ENCODE assay signal across 7 mouse cellular contexts in the genomic region with DNA sequence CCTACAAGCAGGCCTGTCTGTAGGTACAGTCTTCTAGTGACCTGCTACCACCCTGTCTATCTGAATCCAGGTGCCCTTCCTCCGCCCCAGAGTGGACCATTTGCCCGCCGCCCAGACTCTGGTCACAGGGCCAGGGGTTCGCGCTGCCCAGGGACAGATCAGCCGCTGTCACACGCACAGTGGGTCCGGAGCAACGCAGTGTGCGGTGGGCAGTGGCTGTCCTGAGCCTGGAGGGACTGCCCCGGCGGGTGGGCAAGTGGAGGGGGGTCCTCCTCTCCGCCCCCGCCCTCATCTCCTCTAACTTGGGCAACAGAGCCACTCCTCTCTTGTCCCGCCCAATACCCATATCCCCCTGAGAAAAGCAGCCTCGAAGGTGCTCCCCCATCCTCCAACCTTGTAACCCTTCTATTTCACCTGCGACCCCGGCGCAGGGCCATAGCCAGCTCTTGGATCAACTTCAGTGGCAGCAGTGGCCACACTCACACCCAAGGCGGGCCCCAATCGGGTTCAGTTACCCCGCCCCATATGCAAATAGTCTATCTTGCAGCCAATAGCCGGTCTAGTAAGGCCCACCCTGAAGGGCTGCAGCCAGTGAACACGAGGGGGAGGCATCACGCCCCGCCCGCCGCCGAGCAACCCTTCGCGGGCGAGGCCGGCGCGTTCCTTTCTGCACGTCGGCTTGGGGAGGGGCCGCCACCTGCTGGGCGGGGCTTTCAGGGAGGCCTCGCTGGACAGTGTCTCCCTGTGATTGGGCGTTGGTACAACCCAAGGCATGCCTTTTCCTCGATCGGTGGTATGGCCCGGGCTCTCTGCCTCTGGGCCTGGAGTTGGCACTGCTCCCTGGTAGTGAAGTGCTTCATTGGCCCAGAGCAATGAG. TPM values are rescaled to one million over a fixed set of nuclear protein-coding genes. Genes with fewer than 3 reads are reported as not detected.
DNase-seq lines count a peak whose midpoint lies in the region; ATAC-seq and TF ChIP-seq lines count a peak whose summit lies in the region.

No protein-coding gene starts in this region.

- no peaks in the 10 kb centered on the region for H3K9me3 ChIP-seq in embryonic facial prominence, embryonic 12.5 days
- no peaks in the 10 kb centered on the region for H3K9me3 ChIP-seq in limb, embryonic 12.5 days
- H3K9me3 ChIP-seq in midbrain, embryonic 15.5 days = no peaks in the 10 kb centered on the region

- peak; percentile 95 for ATAC-seq in embryonic facial prominence, embryonic 12.5 days (ENCODE audit: insufficient number of reproducible peaks, insufficient read depth, low FRiP score, low TSS enrichment)
- peak; percentile 97 for ATAC-seq in limb, embryonic 12.5 days (ENCODE audit: insufficient number of reproducible peaks, insufficient read depth, low FRiP score, low TSS enrichment, low read depth)
- peak; percentile 96 for ATAC-seq in midbrain, embryonic 15.5 days (replicated peaks)

- peak; percentile 96 for DNase-seq in adrenal gland, postnatal 25 days
- peak; percentile 96 to 97 for DNase-seq in heart, adult 18-20 months
- peak; percentile 99 for DNase-seq in kidney, adult 2 months
- peak; percentile 73 to 89 for DNase-seq in spleen, adult 2 months (ENCODE audit: low read depth in 1 of 2, low spot score in 2 of 2)

- 3% methylated on average over 44 of the region's 44 CpGs for WGBS in embryonic facial prominence, embryonic 12.5 days
- WGBS in kidney, adult 2 months = 15% methylated on average over 44 of the region's 44 CpGs
- 5% methylated on average over 44 of the region's 44 CpGs for WGBS in limb, embryonic 12.5 days
- WGBS in midbrain, embryonic 15.5 days = 3% methylated on average over 44 of the region's 44 CpGs
- 23% methylated on average over 44 of the region's 44 CpGs for WGBS in spleen, adult 2 months

- TF ChIP-seq CTCF in kidney, adult 2 months (conservative IDR thresholded peaks at IDR 0.05; ENCODE audit: insufficient read depth, insufficient read length, low read depth, low read length) = no peak
- no peak for TF ChIP-seq CTCF in spleen, adult 2 months (IDR thresholded peaks at IDR 0.05; ENCODE audit: extremely low read depth, insufficient read depth, insufficient read length, insufficient replicate concordance)

- TF ChIP-seq POLR2A in kidney, adult 2 months (IDR thresholded peaks at IDR 0.05; ENCODE audit: low read depth, low read length) = no peak
- no peak for TF ChIP-seq POLR2A in spleen, adult 2 months (IDR thresholded peaks at IDR 0.05; ENCODE audit: low read depth, low read length)

- no peaks in the 10 kb centered on the region for H3K27me3 ChIP-seq in embryonic facial prominence, embryonic 12.5 days
- H3K27me3 ChIP-seq in kidney, adult 2 months (replicated peaks; ENCODE audit: control insufficient read depth, insufficient read depth, low read length) = no peaks in the 10 kb centered on the region
- no peaks in the 10 kb centered on the region for H3K27me3 ChIP-seq in limb, embryonic 12.5 days
- no peaks in the 10 kb centered on the region for H3K27me3 ChIP-seq in midbrain, embryonic 15.5 days (replicated peaks)
- no peaks in the 10 kb centered on the region for H3K27me3 ChIP-seq in spleen, adult 2 months (ENCODE audit: control insufficient read depth, insufficient read depth, low read length)

- H3K27ac ChIP-seq in embryonic facial prominence, embryonic 12.5 days = peak overlapping the region; percentile 90
- 0 out of 2 replicates have a peak overlapping the region, but pooled peaks have one; percentile 12 for H3K27ac ChIP-seq in kidney, adult 2 months (ENCODE audit: insufficient read depth, low read depth, low read length)
- peak overlapping the region; percentile 87 for H3K27ac ChIP-seq in limb, embryonic 12.5 days
- H3K27ac ChIP-seq in midbrain, embryonic 15.5 days = peak overlapping the region; percentile 74
- no peak overlapping the region for H3K27ac ChIP-seq in spleen, adult 2 months (ENCODE audit: insufficient read depth, low read length)

- peaks cover 29% of the 10 kb centered on the region for H3K4me1 ChIP-seq in embryonic facial prominence, embryonic 12.5 days
- H3K4me1 ChIP-seq in kidney, adult 2 months (ENCODE audit: control insufficient read depth, insufficient read depth, low read length) = peaks cover 9% of the 10 kb centered on the region
- peaks cover 27% of the 10 kb centered on the region for H3K4me1 ChIP-seq in limb, embryonic 12.5 days (replicated peaks)
- H3K4me1 ChIP-seq in midbrain, embryonic 15.5 days = peaks cover 26% of the 10 kb centered on the region
- peaks cover 13% of the 10 kb centered on the region; the same call in 1 of the 2 replicates for H3K4me1 ChIP-seq in spleen, adult 2 months (ENCODE audit: control insufficient read depth, insufficient read depth, insufficient read length)

- peak overlapping the region; percentile 95 for H3K4me2 ChIP-seq in embryonic facial prominence, embryonic 12.5 days (replicated peaks)
- H3K4me2 ChIP-seq in limb, embryonic 12.5 days = peak overlapping the region; percentile 91
- H3K4me2 ChIP-seq in midbrain, embryonic 15.5 days = peak overlapping the region; percentile 79

- peak overlapping the region; percentile 70 for H3K9ac ChIP-seq in embryonic facial prominence, embryonic 12.5 days
- H3K9ac ChIP-seq in limb, embryonic 12.5 days (replicated peaks) = peak overlapping the region; percentile 70
- H3K9ac ChIP-seq in midbrain, embryonic 15.5 days = peak overlapping the region; percentile 48

- H3K36me3 ChIP-seq in embryonic facial prominence, embryonic 12.5 days = peaks cover 15% of the 10 kb centered on the region
- H3K36me3 ChIP-seq in kidney, adult 2 months (ENCODE audit: control insufficient read depth, insufficient read depth, low read length) = no peaks in the 10 kb centered on the region
- H3K36me3 ChIP-seq in limb, embryonic 12.5 days = peaks cover 31% of the 10 kb centered on the region
- H3K36me3 ChIP-seq in midbrain, embryonic 15.5 days (replicated peaks) = no peaks in the 10 kb centered on the region
- no peaks in the 10 kb centered on the region for H3K36me3 ChIP-seq in spleen, adult 2 months (ENCODE audit: control insufficient read depth, insufficient read depth, low read length)

- peak overlapping the region; percentile 52 for H3K4me3 ChIP-seq in embryonic facial prominence, embryonic 12.5 days
- peak overlapping the region; percentile 16 for H3K4me3 ChIP-seq in kidney, adult 2 months (ENCODE audit: insufficient read depth, low read depth, low read length)
- H3K4me3 ChIP-seq in limb, embryonic 12.5 days (replicated peaks) = peak overlapping the region; percentile 57
- peak overlapping the region; percentile 40 for H3K4me3 ChIP-seq in midbrain, embryonic 15.5 days
- peak overlapping the region; percentile 39; the same call in 1 of the 2 replicates for H3K4me3 ChIP-seq in spleen, adult 2 months (ENCODE audit: extremely low read depth, insufficient read depth, insufficient read length)

RNA-seq across cellular contexts. Expression of gene Rassf7, which starts 5.8 kb away (rescaled TPM):
- 5.7 and 8.0 TPM in 2 replicates for total RNA-seq in adrenal gland, postnatal 25 days (2021)
- polyA plus RNA-seq in embryonic facial prominence, embryonic 12.5 days (2016; fragmentation: Nextera tagmentation; extraction: Ambion mirVana) = 38.6 and 42.3 TPM in 2 replicates
- total RNA-seq in heart, adult 18-20 months (2021) = under 1 TPM; 0.57 to 0.87 TPM
- 59.1 and 72.2 TPM in 2 replicates for polyA plus RNA-seq in kidney, adult 2 months (2012; rRNA removed)
- 39.1 and 43.7 TPM in 2 replicates for polyA plus RNA-seq in limb, embryonic 12.5 days (2016; fragmentation: Nextera tagmentation; extraction: Ambion mirVana)
- polyA plus RNA-seq in midbrain, embryonic 15.5 days (2015; fragmentation: Nextera tagmentation; extraction: Ambion mirVana) = 24.0 and 26.3 TPM in 2 replicates
- polyA plus RNA-seq in spleen, adult 2 months (2012; rRNA removed) = 13.0 and 18.4 TPM in 2 replicates

RNA-seq across cellular contexts. Expression of gene Phrf1, which starts 7.1 kb away (rescaled TPM):
- 83.3 and 83.9 TPM in 2 replicates for total RNA-seq in adrenal gland, postnatal 25 days (2021)
- 87.1 and 99.9 TPM in 2 replicates for polyA plus RNA-seq in embryonic facial prominence, embryonic 12.5 days (2016; fragmentation: Nextera tagmentation; extraction: Ambion mirVana)
- 10 to 100 TPM; 33.7 to 34.8 TPM for total RNA-seq in heart, adult 18-20 months (2021)
- 15.8 and 19.1 TPM in 2 replicates for polyA plus RNA-seq in kidney, adult 2 months (2012; rRNA removed)
- 95.8 and 102 TPM in 2 replicates for polyA plus RNA-seq in limb, embryonic 12.5 days (2016; fragmentation: Nextera tagmentation; extraction: Ambion mirVana)
- polyA plus RNA-seq in midbrain, embryonic 15.5 days (2015; fragmentation: Nextera tagmentation; extraction: Ambion mirVana) = 77.3 and 85.7 TPM in 2 replicates
- polyA plus RNA-seq in spleen, adult 2 months (2012; rRNA removed) = 29.3 and 31.4 TPM in 2 replicates

RNA-seq across cellular contexts. Expression of gene Lmntd2, which starts 7.6 kb away (rescaled TPM):
- 0.39 TPM in 1 of 2 replicates, not detected in the other for total RNA-seq in adrenal gland, postnatal 25 days (2021)
- 3.9 TPM in 2 replicates for polyA plus RNA-seq in embryonic facial prominence, embryonic 12.5 days (2016; fragmentation: Nextera tagmentation; extraction: Ambion mirVana)
- total RNA-seq in heart, adult 18-20 months (2021) = not detected
- polyA plus RNA-seq in kidney, adult 2 months (2012; rRNA removed) = 5.7 and 6.0 TPM in 2 replicates
- 4.2 and 5.2 TPM in 2 replicates for polyA plus RNA-seq in limb, embryonic 12.5 days (2016; fragmentation: Nextera tagmentation; extraction: Ambion mirVana)
- polyA plus RNA-seq in midbrain, embryonic 15.5 days (2015; fragmentation: Nextera tagmentation; extraction: Ambion mirVana) = 0.87 and 1.4 TPM in 2 replicates
- 6.8 and 7.4 TPM in 2 replicates for polyA plus RNA-seq in spleen, adult 2 months (2012; rRNA removed)

RNA-seq across cellular contexts. Expression of gene Lrrc56, which starts 27.5 kb away (rescaled TPM):
- total RNA-seq in adrenal gland, postnatal 25 days (2021) = 6.4 and 10.8 TPM in 2 replicates
- polyA plus RNA-seq in embryonic facial prominence, embryonic 12.5 days (2016; fragmentation: Nextera tagmentation; extraction: Ambion mirVana) = 12.1 and 13.4 TPM in 2 replicates
- 1 to 10 TPM; 2.0 to 3.4 TPM for total RNA-seq in heart, adult 18-20 months (2021)
- polyA plus RNA-seq in kidney, adult 2 months (2012; rRNA removed) = 9.6 and 13.5 TPM in 2 replicates
- 17.0 and 19.0 TPM in 2 replicates for polyA plus RNA-seq in limb, embryonic 12.5 days (2016; fragmentation: Nextera tagmentation; extraction: Ambion mirVana)
- polyA plus RNA-seq in midbrain, embryonic 15.5 days (2015; fragmentation: Nextera tagmentation; extraction: Ambion mirVana) = 12.8 and 13.8 TPM in 2 replicates
- polyA plus RNA-seq in spleen, adult 2 months (2012; rRNA removed) = 5.2 and 5.5 TPM in 2 replicates

RNA-seq across cellular contexts. Expression of gene Hras, which starts 27.7 kb away (rescaled TPM):
- 64.8 and 88.0 TPM in 2 replicates for total RNA-seq in adrenal gland, postnatal 25 days (2021)
- 91.0 and 111 TPM in 2 replicates for polyA plus RNA-seq in embryonic facial prominence, embryonic 12.5 days (2016; fragmentation: Nextera tagmentation; extraction: Ambion mirVana)
- 100 to 1,000 TPM in 1 of 2 experiments, 10 to 100 TPM in 1; 91.4 to 103 TPM for total RNA-seq in heart, adult 18-20 months (2021)
- polyA plus RNA-seq in kidney, adult 2 months (2012; rRNA removed) = 93.5 and 96.0 TPM in 2 replicates
- polyA plus RNA-seq in limb, embryonic 12.5 days (2016; fragmentation: Nextera tagmentation; extraction: Ambion mirVana) = 95.3 and 98.1 TPM in 2 replicates
- polyA plus RNA-seq in midbrain, embryonic 15.5 days (2015; fragmentation: Nextera tagmentation; extraction: Ambion mirVana) = 181 and 195 TPM in 2 replicates
- 29.0 and 33.2 TPM in 2 replicates for polyA plus RNA-seq in spleen, adult 2 months (2012; rRNA removed)
